Mouse (Mus musculus) E14TG2a.4 (cell line): ENCODE data around the gene Spint3.

Experiments used
- CTCF ChIP-seq: conservative IDR thresholded peaks from 2 replicates; pipeline ENCODE4 v1.5.1; 2014; ENCODE audit warnings: low read length
- NANOG ChIP-seq: IDR thresholded peaks from 2 replicates; pipeline ENCODE4 v1.6.1; 2014; ENCODE audit warnings: borderline replicate concordance, low read length, mixed read lengths

DNA sequence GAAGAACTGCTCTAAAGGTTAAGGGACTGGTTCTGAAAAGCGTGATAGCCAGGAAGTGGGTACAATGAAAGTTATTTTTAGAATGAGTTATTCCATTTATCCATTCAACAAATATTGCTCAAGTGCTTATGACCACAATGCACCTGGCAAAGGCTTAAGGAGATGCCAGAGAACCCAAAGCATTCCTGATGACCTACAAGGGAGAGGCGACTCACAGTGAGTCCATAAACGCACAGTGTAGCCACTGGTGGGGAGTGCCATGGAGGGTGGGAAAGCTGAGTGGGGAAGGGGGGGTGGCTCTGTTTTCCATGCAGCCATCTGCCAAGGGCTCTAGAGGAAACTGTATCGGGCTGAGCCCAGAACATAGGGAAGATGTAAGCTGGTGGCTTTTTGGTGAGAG lies 23.9 kb downstream of the Spint3 start:
- no peak for TF ChIP-seq CTCF
- TF ChIP-seq NANOG = no peak
